Mouse (Mus musculus) limb, embryonic 14.5 days (tissue): Measurements from ENCODE around the gene Etv2. TPM values are rescaled to one million over a fixed set of nuclear protein-coding genes. Genes with fewer than 3 reads are reported as not detected.

ENCODE experiments used
- ATAC-seq: fragments of 200-750 bp; cut with Nextera tagmentation; 2 replicates; pipeline ENCODE4 v1.8.0; 2017; ENCODE audit warnings: low read depth, moderate number of reproducible peaks, moderate TSS enrichment; ENCODE audit not compliant: low FRiP score
- DNase-seq: peaks from one replicate; pipeline ENCODE4 v3.0.0-alpha.2; 2015; ENCODE audit warnings: low spot score
- H3K27ac ChIP-seq: fragments of 300-500 bp; sonication (generic); replicated peaks from 2 replicates; pipeline ENCODE4 v1.5.1; 2014; ENCODE audit warnings: low read depth, mild to moderate bottlenecking, low read length, moderate library complexity, mixed read lengths
- H3K27me3 ChIP-seq: fragments of 300-500 bp; sonication (generic); 2 replicates; pipeline ENCODE4 v1.6.1; 2014; ENCODE audit warnings: low read length, mixed read lengths; ENCODE audit not compliant: control insufficient read depth, insufficient read depth
- H3K36me3 ChIP-seq: fragments of 300-500 bp; sonication (generic); 2 replicates; pipeline ENCODE4 v1.6.1; 2014; ENCODE audit warnings: mild to moderate bottlenecking, low read length, moderate library complexity, mixed read lengths; ENCODE audit not compliant: control insufficient read depth, insufficient read depth
- H3K4me1 ChIP-seq: fragments of 300-500 bp; sonication (generic); 2 replicates; pipeline ENCODE4 v1.6.1; 2014; ENCODE audit warnings: antibody characterized with exemption, low read length, mixed read lengths; ENCODE audit not compliant: control insufficient read depth, insufficient read depth
- H3K4me2 ChIP-seq: fragments of 300-500 bp; sonication (generic); replicated peaks from 2 replicates; pipeline ENCODE4 v1.6.1; 2014; ENCODE audit warnings: low read depth, mild to moderate bottlenecking, low read length, moderate library complexity; ENCODE audit not compliant: severe bottlenecking
- H3K4me3 ChIP-seq: fragments of 300-500 bp; sonication (generic); replicated peaks from 2 replicates; pipeline ENCODE4 v1.5.1; 2014; ENCODE audit warnings: low read length
- H3K9ac ChIP-seq: fragments of 300-500 bp; sonication (generic); 2 replicates; pipeline ENCODE4 v1.6.1; 2014; ENCODE audit warnings: mild to moderate bottlenecking, low read depth, low read length, moderate library complexity; ENCODE audit not compliant: severe bottlenecking
- H3K9me3 ChIP-seq: fragments of 300-500 bp; sonication (generic); 2 replicates; pipeline ENCODE4 v1.6.1; 2016; ENCODE audit warnings: low read length; ENCODE audit not compliant: control insufficient read depth
- POLR2A ChIP-seq: fragments of 200-500 bp; IDR thresholded peaks from 2 replicates; pipeline ENCODE4 v1.8.0; 2012; ENCODE audit warnings: inconsistent platforms, mild to moderate bottlenecking, moderate library complexity, borderline replicate concordance; ENCODE audit not compliant: insufficient read depth, insufficient read length; ENCODE audit errors: extremely low read depth
- WGBS: fragments of 180-500 bp; shearing (Covaris S2); extraction: QIAGEN DNeasy Blood & Tissue Kit; methylation state at CpG from one replicate; pipeline ENCODE4 v1.1.7; 2014; 5-methylcytosine and 5-hydroxymethylcytosine counted together
- polyA plus RNA-seq, 2 experiments: library from polyadenylated mRNA; depleted of rRNA in 1 of 2; stranded (reverse) in 1 of 2; unstranded in 1 of 2; fragments of >200 nt; fragmentation: Nextera tagmentation in 1 of 2; extraction: Ambion mirVana in 1 of 2; gene quantifications; 2 replicates each; pipeline versions ENCODE4 v1.2.1 to v1.2.3; 2012 to 2014

Gene Etv2
- 0.17 TPM in 1 of 2 replicates, not detected in the other for polyA plus RNA-seq (2012; rRNA removed)
- 0.19 TPM in 1 of 2 replicates, not detected in the other for polyA plus RNA-seq (2014; fragmentation: Nextera tagmentation; extraction: Ambion mirVana)

- H3K27me3 ChIP-seq, result peaks cover 43% of the 10 kb centered on the region
- H3K9ac ChIP-seq, result peak within 1 kb of the TSS; percentile 28; the same call in 1 of the 2 replicates
- H3K9me3 ChIP-seq, result no peaks in the 10 kb centered on the region
- no peak for DNase-seq
- 9% methylated on average over 5 of the region's 5 CpGs for WGBS
- peaks cover 8% of the 10 kb centered on the region; the same call in 1 of the 2 replicates for H3K36me3 ChIP-seq
- no peak for ATAC-seq
- H3K4me3 ChIP-seq, result peak within 1 kb of the TSS; percentile 23
- H3K4me2 ChIP-seq, result peak within 1 kb of the TSS; percentile 30; the same call in 1 of the 2 replicates
- no peak within 1 kb of the TSS for H3K27ac ChIP-seq
- H3K4me1 ChIP-seq, result peaks cover 6% of the 10 kb centered on the region; the same call in 1 of the 2 replicates
- no peak for TF ChIP-seq POLR2A
Measured at GRCm38 (mm10) chr7:30635752-30636151, at the start of gene Etv2. Etv2 (minus strand) TSS chr7:30635852.

- peaks cover 2% of the 10 kb centered on the region; the same call in 1 of the 2 replicates for H3K9me3 ChIP-seq
- no peak for ATAC-seq
- no peak overlapping the region for H3K4me2 ChIP-seq
- no peak overlapping the region for H3K4me3 ChIP-seq
- 82% methylated on average over 2 of the region's 2 CpGs for WGBS
- no peaks in the 10 kb centered on the region for H3K4me1 ChIP-seq
- TF ChIP-seq POLR2A, result no peak
- peaks cover 6% of the 10 kb centered on the region for H3K27me3 ChIP-seq
- H3K9ac ChIP-seq, result no peak overlapping the region
- no peaks in the 10 kb centered on the region for H3K36me3 ChIP-seq
- no peak for DNase-seq
- no peak overlapping the region for H3K27ac ChIP-seq
Measured at GRCm38 (mm10) chr7:30683425-30683824, 47.8 kb upstream of the Etv2 start.

- TF ChIP-seq POLR2A, result no peak
- Histone ChIP-seq H3K4me3 (no peak overlapping the region), H3K4me1 (no peaks in the 10 kb centered on the region), H3K9ac (no peak overlapping the region), H3K9me3 (peaks cover 4% of the 10 kb centered on the region; the same call in 1 of the 2 replicates), H3K27ac (no peak overlapping the region), H3K27me3 (no peaks in the 10 kb centered on the region), H3K4me2 (no peak overlapping the region), H3K36me3 (no peaks in the 10 kb centered on the region)
- 55% methylated on average over 5 of the region's 5 CpGs for WGBS
- DNase-seq, result no peak
- no peak for ATAC-seq
Measured at GRCm38 (mm10) chr7:30681897-30682296, 46.2 kb upstream of the Etv2 start.

GRCm38 (mm10) chr7:30678263-30678975, 42.8 kb upstream of the Etv2 start:
- Histone ChIP-seq H3K9me3 (peaks cover 4% of the 10 kb centered on the region; the same call in 1 of the 2 replicates), H3K4me1 (no peaks in the 10 kb centered on the region), H3K4me2 (no peak overlapping the region), H3K4me3 (no peak overlapping the region), H3K36me3 (no peaks in the 10 kb centered on the region), H3K9ac (no peak overlapping the region), H3K27ac (no peak overlapping the region), H3K27me3 (no peaks in the 10 kb centered on the region)
- DNase-seq (no peak), ATAC-seq (no peak)
- TF ChIP-seq POLR2A, result no peak
- WGBS, result 68% methylated on average over 5 of the region's 5 CpGs

- no peak for TF ChIP-seq POLR2A
- 70% methylated on average over 9 of the region's 9 CpGs for WGBS
Measured at GRCm38 (mm10) chr7:30671480-30671879, 35.8 kb upstream of the Etv2 start, which contains the start of gene Pmis2. Pmis2 (minus strand) TSS chr7:30671605.

More at GRCm38 (mm10) chr7:30671480-30671879, 35.8 kb upstream of the Etv2 start, which contains the start of gene Pmis2:
- H3K27me3 ChIP-seq, result no peaks in the 10 kb centered on the region
- no peak within 1 kb of the TSS for H3K4me2 ChIP-seq
- H3K9ac ChIP-seq, result no peak within 1 kb of the TSS
- H3K4me3 ChIP-seq, result no peak within 1 kb of the TSS
- DNase-seq, result no peak
- H3K9me3 ChIP-seq, result no peaks in the 10 kb centered on the region
- no peak for ATAC-seq
- no peak within 1 kb of the TSS for H3K27ac ChIP-seq
- no peaks in the 10 kb centered on the region for H3K36me3 ChIP-seq
- H3K4me1 ChIP-seq, result no peaks in the 10 kb centered on the region
